Mouse (Mus musculus) cerebellum, adult 11-12 months (tissue): Measurements from ENCODE around the gene Ick.
A peak's percentile ranks its signal among the peaks of the same experiment; 100 is the strongest.
"Not testable (repeated sequence)": the region's sequence is repeated elsewhere in the genome, so short reads cannot be mapped to it uniquely, and the experiment has no call there.

Experiments used
- DNase-seq: peaks from one replicate; pipeline ENCODE4 v3.0.0; 2022

Gene Ick

GRCm38 (mm10) chr9:78108796-78109239 is at the start of gene Ick, which contains the start of gene Fbxo9:
Ick (plus strand) TSS chr9:78109192.
Fbxo9 (minus strand) TSS chr9:78109065.
- peak; percentile 91 for DNase-seq

- DNase-seq, result no peak
These were observed 49.4 kb upstream of the Ick start for GRCm38 (mm10) chr9:78059525-78060120.

- no peak for DNase-seq
These were observed 46.6 kb upstream of the Ick start for GRCm38 (mm10) chr9:78062392-78062791.

GRCm38 (mm10) chr9:78064121-78064520 is 44.9 kb upstream of the Ick start:
- DNase-seq, result no peak

GRCm38 (mm10) chr9:78070496-78070895 is 38.5 kb upstream of the Ick start:
- no peak for DNase-seq

GRCm38 (mm10) chr9:78071626-78072025 is 37.4 kb upstream of the Ick start:
- no peak for DNase-seq

- DNase-seq, result not testable (repeated sequence)
These were observed 35.7 kb upstream of the Ick start for GRCm38 (mm10) chr9:78073291-78073690.

- no peak for DNase-seq
These were observed 35.2 kb upstream of the Ick start for GRCm38 (mm10) chr9:78073713-78074340.

- DNase-seq, result no peak
These were observed 33.7 kb upstream of the Ick start for GRCm38 (mm10) chr9:78075256-78075655.

- no peak for DNase-seq
These were observed 30.8 kb upstream of the Ick start for GRCm38 (mm10) chr9:78078240-78078639.

- DNase-seq, result no peak
These were observed 27.2 kb upstream of the Ick start for GRCm38 (mm10) chr9:78081835-78082234.

- no peak for DNase-seq
These were observed 24.7 kb upstream of the Ick start for GRCm38 (mm10) chr9:78084341-78084740.

GRCm38 (mm10) chr9:78085722-78086287 is 23.2 kb upstream of the Ick start:
- no peak for DNase-seq

GRCm38 (mm10) chr9:78087751-78088150 is 21.2 kb upstream of the Ick start:
- DNase-seq, result no peak

GRCm38 (mm10) chr9:78088521-78088920 is 20.5 kb upstream of the Ick start:
- no peak for DNase-seq

- no peak for DNase-seq
These were observed 20.0 kb upstream of the Ick start for GRCm38 (mm10) chr9:78088971-78089370.

GRCm38 (mm10) chr9:78089906-78090305 is 19.1 kb upstream of the Ick start:
- DNase-seq, result no peak

GRCm38 (mm10) chr9:78090596-78090995 is 18.4 kb upstream of the Ick start:
- DNase-seq, result no peak

GRCm38 (mm10) chr9:78095686-78096085 is 13.3 kb upstream of the Ick start:
- DNase-seq, result no peak

GRCm38 (mm10) chr9:78096376-78096775 is 12.6 kb upstream of the Ick start:
- no peak for DNase-seq

GRCm38 (mm10) chr9:78100956-78101355 is 8.0 kb upstream of the Ick start:
- DNase-seq, result no peak

- no peak for DNase-seq
These were observed 7.6 kb upstream of the Ick start for GRCm38 (mm10) chr9:78101431-78101830.

GRCm38 (mm10) chr9:78103965-78104560 is 4.9 kb upstream of the Ick start:
- no peak for DNase-seq

GRCm38 (mm10) chr9:78104973-78105372 is 4.0 kb upstream of the Ick start:
- no peak for DNase-seq
